Mouse (Mus musculus): ENCODE data around the gene Ttc28.

GRCm38 (mm10) chr5:111025476-111025875 lies 145.9 kb downstream of the Ttc28 start:
- TF ChIP-seq EP300 (optimal IDR thresholded peaks at IDR 0.05) = no peak
- no peak for TF ChIP-seq CTCF (IDR thresholded peaks at IDR 0.05; ENCODE audit: low read depth)

Data from stomach, postnatal 0 days (tissue).